In genomic region chr17:56763741-56764250, GRCm38 (mm10) we compare ENCODE assay signal across 8 mouse cellular contexts. TPM values are rescaled to one million over a fixed set of nuclear protein-coding genes. Genes with fewer than 3 reads are reported as not detected.
A peak's percentile ranks its signal among the peaks of the same experiment; 100 is the strongest.
DNase-seq lines count a peak whose midpoint lies in the region; ATAC-seq lines count a peak whose summit lies in the region.

No protein-coding gene starts in this region.

- DNase-seq in kidney, adult 11 months, result no peak
- DNase-seq in intestine, embryonic 14.5 days (ENCODE audit: low spot score), result no peak
- DNase-seq in naive thymus-derived CD4-positive, alpha-beta T cell, adult 2 months (ENCODE audit: low read depth), result peak; percentile 32
- no peak for DNase-seq in right cerebral cortex, postnatal 4 days
- no peak for DNase-seq in testis, postnatal 14 days (ENCODE audit: low spot score)
- DNase-seq in left cerebral cortex, postnatal 36 days (ENCODE audit: low spot score in 2 of 2), result no peak

- H3K27me3 ChIP-seq in kidney, embryonic 16.5 days (ENCODE audit: insufficient read depth, low read length), result no peaks in the 10 kb centered on the region
- peaks cover 10% of the 10 kb centered on the region; the same call in 1 of the 2 replicates for H3K27me3 ChIP-seq in embryonic facial prominence, embryonic 12.5 days
- H3K27me3 ChIP-seq in intestine, embryonic 14.5 days (replicated peaks; ENCODE audit: control insufficient read depth, insufficient read depth, low read length), result no peaks in the 10 kb centered on the region

- H3K27ac ChIP-seq in kidney, embryonic 16.5 days (ENCODE audit: low read length), result peak overlapping the region; percentile 96; the same call in 1 of the 2 replicates
- no peak overlapping the region for H3K27ac ChIP-seq in embryonic facial prominence, embryonic 12.5 days
- H3K27ac ChIP-seq in intestine, embryonic 14.5 days (ENCODE audit: low read depth), result no peak overlapping the region; the same call in 1 of the 2 replicates

- no peak for ATAC-seq in kidney, embryonic 16.5 days (ENCODE audit: low FRiP score, low TSS enrichment)
- ATAC-seq in embryonic facial prominence, embryonic 12.5 days (ENCODE audit: insufficient number of reproducible peaks, insufficient read depth, low FRiP score, low TSS enrichment), result no peak
- ATAC-seq in intestine, embryonic 14.5 days (replicated peaks; ENCODE audit: low FRiP score, low TSS enrichment, low read depth), result no peak

- H3K4me3 ChIP-seq in kidney, embryonic 16.5 days (ENCODE audit: low read length), result peak overlapping the region; percentile 72
- peak overlapping the region; percentile 76; the same call in 1 of the 2 replicates for H3K4me3 ChIP-seq in embryonic facial prominence, embryonic 12.5 days
- H3K4me3 ChIP-seq in intestine, embryonic 14.5 days (ENCODE audit: low read depth, low read length), result peak overlapping the region; percentile 71

- H3K9ac ChIP-seq in kidney, embryonic 16.5 days (replicated peaks; ENCODE audit: low read length), result peak overlapping the region; percentile 80
- no peak overlapping the region for H3K9ac ChIP-seq in embryonic facial prominence, embryonic 12.5 days
- no peak overlapping the region for H3K9ac ChIP-seq in intestine, embryonic 14.5 days (ENCODE audit: low read length)

- intact Hi-C loops in left cerebral cortex, postnatal 36 days (cut with DNase I), result loop anchor here (5.0 kb wide), 2 partner anchors 91 to 151 kb away; partner anchors contain the start of genes Ranbp3 and Rpl36

- H3K36me3 ChIP-seq in kidney, embryonic 16.5 days (ENCODE audit: insufficient read depth, low read length), result peaks cover 19% of the 10 kb centered on the region
- peaks cover 24% of the 10 kb centered on the region for H3K36me3 ChIP-seq in embryonic facial prominence, embryonic 12.5 days
- H3K36me3 ChIP-seq in intestine, embryonic 14.5 days (ENCODE audit: control insufficient read depth, insufficient read depth, low read length), result peaks cover 21% of the 10 kb centered on the region

- H3K4me2 ChIP-seq in kidney, embryonic 16.5 days (replicated peaks; ENCODE audit: low read depth, low read length), result peak overlapping the region; percentile 75
- peak overlapping the region; percentile 78; the same call in 1 of the 2 replicates for H3K4me2 ChIP-seq in embryonic facial prominence, embryonic 12.5 days (replicated peaks)
- peak overlapping the region; percentile 67 for H3K4me2 ChIP-seq in intestine, embryonic 14.5 days (ENCODE audit: low read length)

- peaks cover 26% of the 10 kb centered on the region for H3K4me1 ChIP-seq in kidney, embryonic 16.5 days (ENCODE audit: insufficient read depth, low read length)
- H3K4me1 ChIP-seq in embryonic facial prominence, embryonic 12.5 days, result peaks cover 20% of the 10 kb centered on the region
- H3K4me1 ChIP-seq in intestine, embryonic 14.5 days (replicated peaks; ENCODE audit: control insufficient read depth, insufficient read depth, low read length), result peaks cover 19% of the 10 kb centered on the region

- H3K9me3 ChIP-seq in kidney, embryonic 16.5 days (ENCODE audit: low read length), result no peaks in the 10 kb centered on the region
- H3K9me3 ChIP-seq in embryonic facial prominence, embryonic 12.5 days, result no peaks in the 10 kb centered on the region
- H3K9me3 ChIP-seq in intestine, embryonic 14.5 days (ENCODE audit: control insufficient read depth, low read length), result no peaks in the 10 kb centered on the region

- 74% methylated on average over 8 of the region's 8 CpGs for WGBS in kidney, embryonic 16.5 days
- WGBS in embryonic facial prominence, embryonic 12.5 days, result 75% methylated on average over 8 of the region's 8 CpGs
- WGBS in intestine, embryonic 14.5 days, result 82% methylated on average over 8 of the region's 8 CpGs

RNA-seq across cellular contexts. Expression of gene Dus3l, which starts 0.8 kb away (rescaled TPM):
- polyA plus RNA-seq in kidney, embryonic 16.5 days (2015; fragmentation: Nextera tagmentation; extraction: Ambion mirVana), result 55.4 and 59.7 TPM in 2 replicates
- 44.1 and 47.2 TPM in 2 replicates for polyA plus RNA-seq in embryonic facial prominence, embryonic 12.5 days (2016; fragmentation: Nextera tagmentation; extraction: Ambion mirVana)
- polyA plus RNA-seq in intestine, embryonic 14.5 days (2014; fragmentation: Nextera tagmentation; extraction: Ambion mirVana), result 45.6 and 47.4 TPM in 2 replicates
- total RNA-seq in left cerebral cortex, postnatal 36 days (2021), result 10 to 100 TPM; 57.6 to 75.6 TPM

RNA-seq across cellular contexts. Expression of gene Prr22, which starts 6.3 kb away (rescaled TPM):
- 1.6 and 1.8 TPM in 2 replicates for polyA plus RNA-seq in kidney, embryonic 16.5 days (2015; fragmentation: Nextera tagmentation; extraction: Ambion mirVana)
- polyA plus RNA-seq in embryonic facial prominence, embryonic 12.5 days (2016; fragmentation: Nextera tagmentation; extraction: Ambion mirVana), result 1.4 TPM in 2 replicates
- 1.7 and 2.3 TPM in 2 replicates for polyA plus RNA-seq in intestine, embryonic 14.5 days (2014; fragmentation: Nextera tagmentation; extraction: Ambion mirVana)
- total RNA-seq in left cerebral cortex, postnatal 36 days (2021), result 1 to 10 TPM; 1.2 to 1.3 TPM

RNA-seq across cellular contexts. Expression of gene Nrtn, which starts 6.5 kb away (rescaled TPM):
- polyA plus RNA-seq in kidney, embryonic 16.5 days (2015; fragmentation: Nextera tagmentation; extraction: Ambion mirVana), result 5.4 and 5.8 TPM in 2 replicates
- 10.9 and 11.9 TPM in 2 replicates for polyA plus RNA-seq in embryonic facial prominence, embryonic 12.5 days (2016; fragmentation: Nextera tagmentation; extraction: Ambion mirVana)
- 13.5 and 15.6 TPM in 2 replicates for polyA plus RNA-seq in intestine, embryonic 14.5 days (2014; fragmentation: Nextera tagmentation; extraction: Ambion mirVana)
- 1 to 10 TPM; 5.9 to 7.3 TPM for total RNA-seq in left cerebral cortex, postnatal 36 days (2021)

RNA-seq across cellular contexts. Expression of gene Vmac, which starts 46.0 kb away (rescaled TPM):
- polyA plus RNA-seq in kidney, embryonic 16.5 days (2015; fragmentation: Nextera tagmentation; extraction: Ambion mirVana), result 22.4 and 23.2 TPM in 2 replicates
- 19.4 and 20.8 TPM in 2 replicates for polyA plus RNA-seq in embryonic facial prominence, embryonic 12.5 days (2016; fragmentation: Nextera tagmentation; extraction: Ambion mirVana)
- 21.2 and 21.3 TPM in 2 replicates for polyA plus RNA-seq in intestine, embryonic 14.5 days (2014; fragmentation: Nextera tagmentation; extraction: Ambion mirVana)
- total RNA-seq in left cerebral cortex, postnatal 36 days (2021), result 10 to 100 TPM; 13.7 to 14.9 TPM

RNA-seq across cellular contexts. Expression of gene Ndufa11, which starts 46.2 kb away (rescaled TPM):
- polyA plus RNA-seq in kidney, embryonic 16.5 days (2015; fragmentation: Nextera tagmentation; extraction: Ambion mirVana), result 479 and 501 TPM in 2 replicates
- 371 and 409 TPM in 2 replicates for polyA plus RNA-seq in embryonic facial prominence, embryonic 12.5 days (2016; fragmentation: Nextera tagmentation; extraction: Ambion mirVana)
- 494 and 522 TPM in 2 replicates for polyA plus RNA-seq in intestine, embryonic 14.5 days (2014; fragmentation: Nextera tagmentation; extraction: Ambion mirVana)
- 100 to 1,000 TPM; 190 to 237 TPM for total RNA-seq in left cerebral cortex, postnatal 36 days (2021)
